Mouse (Mus musculus): Measurements from ENCODE around the gene Sco2. TPM values are rescaled to one million over a fixed set of nuclear protein-coding genes. Genes with fewer than 3 reads are reported as not detected.

The Sco2 gene
- total and polyA plus RNA-seq, 2 experiments from 2014 or later: 23.1 to 24.9 TPM

DNA sequence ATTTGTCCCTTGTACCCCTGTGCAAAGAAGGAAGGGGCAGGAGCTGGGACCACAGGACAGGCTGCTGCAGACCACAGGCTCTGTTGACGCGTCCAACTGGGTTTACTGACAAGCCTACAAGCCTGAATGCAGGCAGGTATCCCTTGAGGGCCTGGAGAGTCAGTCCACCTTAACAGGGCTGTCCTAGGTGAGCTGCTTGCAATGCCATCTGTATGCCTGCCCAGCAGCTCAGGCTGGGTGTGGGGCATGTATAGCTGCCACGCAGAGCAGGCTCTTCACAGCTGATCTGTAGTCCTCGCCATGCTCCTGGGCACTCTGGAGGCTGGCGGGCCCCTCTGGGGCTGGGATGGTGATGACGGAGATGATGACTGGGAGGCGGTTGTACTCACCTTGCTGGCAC lies 11.0 kb upstream of the Sco2 start, which contains the start of gene Klhdc7b:
Klhdc7b (plus strand) TSS at position 301 of the 400 bp plus-strand sequence.
- WGBS: 91% methylated on average over 7 of the region's 7 CpGs
- Histone ChIP-seq H3K27me3 (ENCODE audit: insufficient read depth, low read length) (peaks cover 1% of the 10 kb centered on the region; the same call in 1 of the 2 replicates), H3K36me3 (ENCODE audit: insufficient read depth, low read length) (no peaks in the 10 kb centered on the region), H3K27ac (ENCODE audit: low read depth, low read length) (no peak within 1 kb of the TSS), H3K9me3 (ENCODE audit: low read length) (no peaks in the 10 kb centered on the region), H3K4me3 (ENCODE audit: low read depth, low read length) (no peak within 1 kb of the TSS), H3K9ac (replicated peaks; ENCODE audit: low read length, poor library complexity, severe bottlenecking) (no peak within 1 kb of the TSS), H3K4me1 (ENCODE audit: insufficient read depth, low read length) (no peaks in the 10 kb centered on the region), H3K4me2 (ENCODE audit: low read depth, low read length, poor library complexity, severe bottlenecking) (no peak within 1 kb of the TSS)
- ATAC-seq (ENCODE audit: low FRiP score) (no peak), DNase-seq (ENCODE audit: low spot score) (no peak)
- no peak for TF ChIP-seq CTCF (IDR thresholded peaks at IDR 0.05)

- H3K9me3 ChIP-seq (ENCODE audit: low read length): no peaks in the 10 kb centered on the region
- peak overlapping the region; percentile 33 for H3K4me3 ChIP-seq (ENCODE audit: low read depth, low read length)
- no peak for DNase-seq (ENCODE audit: low spot score)
- WGBS: 16% methylated on average over 10 of the region's 10 CpGs
- H3K36me3 ChIP-seq (ENCODE audit: insufficient read depth, low read length): no peaks in the 10 kb centered on the region
- H3K4me2 ChIP-seq (ENCODE audit: low read depth, low read length, poor library complexity, severe bottlenecking): peak overlapping the region; percentile 66
- H3K27me3 ChIP-seq (ENCODE audit: insufficient read depth, low read length): peaks cover 32% of the 10 kb centered on the region
- ATAC-seq (ENCODE audit: low FRiP score): no peak
- no peak overlapping the region for H3K9ac ChIP-seq (replicated peaks; ENCODE audit: low read length, poor library complexity, severe bottlenecking)
- H3K4me1 ChIP-seq (ENCODE audit: insufficient read depth, low read length): peaks cover 13% of the 10 kb centered on the region
- H3K27ac ChIP-seq (ENCODE audit: low read depth, low read length): no peak overlapping the region
- no peak for TF ChIP-seq CTCF (IDR thresholded peaks at IDR 0.05)
Measured at GRCm38 (mm10) chr15:89379429-89379828, 5.8 kb upstream of the Sco2 start.

DNA sequence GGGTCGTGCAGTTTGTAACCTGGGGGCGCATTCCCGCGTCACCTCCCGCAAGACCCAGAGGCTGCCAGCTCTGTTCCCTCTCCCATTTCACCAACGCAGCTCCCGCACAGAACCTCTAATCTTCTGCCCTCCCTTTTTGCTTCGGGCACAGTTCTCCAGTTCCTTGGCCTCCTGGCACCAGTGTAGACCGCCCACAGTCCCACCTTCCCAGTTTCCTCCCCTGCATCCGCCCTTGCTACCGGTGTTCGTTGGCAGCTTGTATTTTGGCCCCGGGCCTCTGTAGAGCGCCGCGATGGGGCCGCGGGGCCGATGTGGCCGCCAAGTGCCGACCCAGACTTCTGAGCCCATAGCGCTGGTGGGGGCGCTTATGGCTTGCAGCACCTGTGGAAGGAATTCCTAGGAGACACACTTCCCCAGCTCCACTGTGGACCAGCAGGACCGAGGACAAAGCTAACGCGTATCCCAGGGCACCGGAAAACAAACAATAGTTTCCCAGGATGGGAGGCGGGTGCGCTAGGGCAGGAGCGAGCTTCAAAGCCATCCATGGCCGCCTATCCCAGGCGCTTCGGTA lies 5.3 kb upstream of the Sco2 start, which contains the start of gene Odf3b:
Odf3b (minus strand) TSS at position 452 of the 571 bp plus-strand sequence.
- 1% methylated on average over 33 of the region's 33 CpGs for WGBS
- no peak within 1 kb of the TSS for H3K27ac ChIP-seq (ENCODE audit: low read depth, low read length)
- peaks cover 16% of the 10 kb centered on the region for H3K4me1 ChIP-seq (ENCODE audit: insufficient read depth, low read length)
- no peak for TF ChIP-seq CTCF (IDR thresholded peaks at IDR 0.05)
- 0 out of 2 replicates have a peak within 1 kb of the TSS, but pooled peaks have one; percentile 25 for H3K9ac ChIP-seq (replicated peaks; ENCODE audit: low read length, poor library complexity, severe bottlenecking)
- H3K36me3 ChIP-seq (ENCODE audit: insufficient read depth, low read length): no peaks in the 10 kb centered on the region
- peak within 1 kb of the TSS; percentile 33 for H3K4me3 ChIP-seq (ENCODE audit: low read depth, low read length)
- peaks cover 32% of the 10 kb centered on the region for H3K27me3 ChIP-seq (ENCODE audit: insufficient read depth, low read length)
- peak within 1 kb of the TSS; percentile 66 for H3K4me2 ChIP-seq (ENCODE audit: low read depth, low read length, poor library complexity, severe bottlenecking)
- no peaks in the 10 kb centered on the region for H3K9me3 ChIP-seq (ENCODE audit: low read length)
- no peak for ATAC-seq (ENCODE audit: low FRiP score)
- DNase-seq (ENCODE audit: low spot score): no peak

- peaks cover 32% of the 10 kb centered on the region for H3K27me3 ChIP-seq (ENCODE audit: insufficient read depth, low read length)
- no peak for TF ChIP-seq CTCF (IDR thresholded peaks at IDR 0.05)
- no peaks in the 10 kb centered on the region for H3K36me3 ChIP-seq (ENCODE audit: insufficient read depth, low read length)
- WGBS: 14% methylated on average over 46 of the region's 46 CpGs
- peaks cover 16% of the 10 kb centered on the region for H3K4me1 ChIP-seq (ENCODE audit: insufficient read depth, low read length)
- H3K9ac ChIP-seq (replicated peaks; ENCODE audit: low read length, poor library complexity, severe bottlenecking): 0 out of 2 replicates have a peak overlapping the region, but pooled peaks have one; percentile 25
- DNase-seq (ENCODE audit: low spot score) (no peak), ATAC-seq (ENCODE audit: low FRiP score) (no peak)
- no peak overlapping the region for H3K27ac ChIP-seq (ENCODE audit: low read depth, low read length)
- peak overlapping the region; percentile 33 for H3K4me3 ChIP-seq (ENCODE audit: low read depth, low read length)
- no peaks in the 10 kb centered on the region for H3K9me3 ChIP-seq (ENCODE audit: low read length)
- peak overlapping the region; percentile 66 for H3K4me2 ChIP-seq (ENCODE audit: low read depth, low read length, poor library complexity, severe bottlenecking)
Measured at GRCm38 (mm10) chr15:89377938-89378828, 4.5 kb upstream of the Sco2 start.

DNA sequence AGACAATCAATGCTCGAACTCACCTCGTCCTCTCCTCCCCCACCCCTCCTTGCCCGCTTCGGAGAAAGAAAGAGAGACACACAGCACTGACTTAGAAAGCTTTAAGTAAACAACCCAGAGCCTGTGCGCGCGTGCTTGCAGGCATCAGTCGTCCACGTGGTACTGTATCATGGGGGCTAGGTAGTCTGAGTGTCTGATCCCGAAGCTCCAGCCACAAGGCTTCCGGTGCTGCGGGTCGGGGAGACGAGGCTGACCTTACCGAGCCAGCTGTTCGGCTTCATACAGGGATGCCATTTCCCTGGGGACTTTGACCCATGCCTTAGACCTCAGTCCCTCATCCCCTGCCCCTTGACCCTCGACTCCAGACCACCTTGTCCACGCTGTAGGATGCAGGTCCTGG lies 3.7 kb upstream of the Sco2 start:
- 9% methylated on average over 18 of the region's 18 CpGs for WGBS

More for the DNA sequence above, 3.7 kb upstream of the Sco2 start:
- H3K9me3 ChIP-seq (ENCODE audit: low read length): no peaks in the 10 kb centered on the region
- H3K27ac ChIP-seq (ENCODE audit: low read depth, low read length): no peak overlapping the region
- no peak for DNase-seq (ENCODE audit: low spot score)
- H3K9ac ChIP-seq (replicated peaks; ENCODE audit: low read length, poor library complexity, severe bottlenecking): no peak overlapping the region
- H3K27me3 ChIP-seq (ENCODE audit: insufficient read depth, low read length): peaks cover 32% of the 10 kb centered on the region
- peaks cover 16% of the 10 kb centered on the region for H3K4me1 ChIP-seq (ENCODE audit: insufficient read depth, low read length)
- no peak overlapping the region for H3K4me2 ChIP-seq (ENCODE audit: low read depth, low read length, poor library complexity, severe bottlenecking)
- TF ChIP-seq CTCF (IDR thresholded peaks at IDR 0.05): no peak
- 0 out of 2 replicates have a peak overlapping the region, but pooled peaks have one; percentile 5 for H3K4me3 ChIP-seq (ENCODE audit: low read depth, low read length)
- ATAC-seq (ENCODE audit: low FRiP score): no peak
- peaks cover 2% of the 10 kb centered on the region; the same call in 1 of the 2 replicates for H3K36me3 ChIP-seq (ENCODE audit: insufficient read depth, low read length)
